Mouse (Mus musculus) cortical plate, adult 2 months (tissue): ENCODE data around the gene Robo1.

Experiments
- CTCF ChIP-seq: fragments of 200-500 bp; IDR thresholded peaks from 2 replicates; pipeline ENCODE4 v1.5.1; 2011; ENCODE audit warnings: mild to moderate bottlenecking, control low read depth, low read length; ENCODE audit not compliant: insufficient read depth; ENCODE audit errors: extremely low read depth
- POLR2A ChIP-seq: fragments of 200-500 bp; IDR thresholded peaks from 2 replicates; pipeline ENCODE4 v1.6.1; 2011; ENCODE audit warnings: mild to moderate bottlenecking, low read length, control low read depth; ENCODE audit not compliant: insufficient read depth; ENCODE audit errors: extremely low read depth

- TF ChIP-seq CTCF: no peak
- TF ChIP-seq POLR2A: no peak
Measured at GRCm38 (mm10) chr16:72791181-72791705, 483.1 kb downstream of the Robo1 start.
